Mouse (Mus musculus): Measurements from ENCODE around the gene Ptpru. TPM values are rescaled to one million over a fixed set of nuclear protein-coding genes. Genes with fewer than 3 reads are reported as not detected.

The Ptpru gene
- polyA plus RNA-seq, 1 experiment from 2014 or later: 2.6 TPM

- Histone ChIP-seq H3K4me2 (ENCODE audit: low read depth, low read length) (no peak overlapping the region), H3K9ac (replicated peaks) (no peak overlapping the region), H3K27me3 (ENCODE audit: insufficient read depth, low read length) (no peaks in the 10 kb centered on the region), H3K27ac (ENCODE audit: low read depth) (no peak overlapping the region), H3K4me1 (ENCODE audit: insufficient read depth) (peaks cover 2% of the 10 kb centered on the region; the same call in 1 of the 2 replicates), H3K36me3 (replicated peaks; ENCODE audit: insufficient read depth, low read length) (no peaks in the 10 kb centered on the region), H3K9me3 (ENCODE audit: low read length) (no peaks in the 10 kb centered on the region), H3K4me3 (ENCODE audit: low read depth, low read length) (no peak overlapping the region)
- peak; percentile 22 for DNase-seq
- WGBS (ENCODE audit: insufficient replicate concordance): 34% methylated on average over 8 of the region's 8 CpGs
- ATAC-seq: peak; percentile 51; the same call in 1 of the 2 replicates
- TF ChIP-seq EP300 (IDR thresholded peaks at IDR 0.05; ENCODE audit: low read depth): no peak
- no peak for TF ChIP-seq CTCF (IDR thresholded peaks at IDR 0.05; ENCODE audit: low read depth)
These were observed 115.8 kb downstream of the Ptpru start for GRCm38 (mm10) chr4:131722121-131722841.

DNA sequence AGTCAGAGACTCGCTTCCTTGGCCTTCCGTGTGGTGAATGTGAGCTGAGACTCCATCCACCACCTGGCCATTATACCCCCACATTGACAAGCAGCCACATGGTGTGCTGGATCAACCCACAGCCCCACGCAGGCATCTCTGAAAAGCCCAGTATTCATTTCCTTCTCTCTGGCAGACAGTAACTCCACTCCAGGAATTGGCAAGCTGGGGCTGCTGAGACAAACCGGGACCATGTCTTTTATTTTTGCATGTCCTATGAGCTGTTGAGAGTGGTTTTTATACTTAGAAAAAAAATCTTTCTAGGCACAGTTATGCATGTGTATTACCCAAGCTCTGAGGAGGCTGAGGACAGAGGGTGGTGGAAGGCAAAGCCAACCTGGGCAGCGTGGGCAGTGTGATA is 118.9 kb downstream of the Ptpru start:
- H3K4me3 ChIP-seq (ENCODE audit: low read depth, low read length): no peak overlapping the region
- peaks cover 2% of the 10 kb centered on the region; the same call in 1 of the 2 replicates for H3K4me1 ChIP-seq (ENCODE audit: insufficient read depth)
- ATAC-seq: no peak
- no peaks in the 10 kb centered on the region for H3K36me3 ChIP-seq (replicated peaks; ENCODE audit: insufficient read depth, low read length)
- DNase-seq: no peak
- 69% methylated on average over 5 of the region's 5 CpGs for WGBS (ENCODE audit: insufficient replicate concordance)
- TF ChIP-seq EP300 (IDR thresholded peaks at IDR 0.05; ENCODE audit: low read depth) (no peak), CTCF (IDR thresholded peaks at IDR 0.05; ENCODE audit: low read depth) (no peak)
- no peaks in the 10 kb centered on the region for H3K27me3 ChIP-seq (ENCODE audit: insufficient read depth, low read length)
- H3K4me2 ChIP-seq (ENCODE audit: low read depth, low read length): no peak overlapping the region
- H3K27ac ChIP-seq (ENCODE audit: low read depth): no peak overlapping the region
- H3K9me3 ChIP-seq (ENCODE audit: low read length): no peaks in the 10 kb centered on the region
- H3K9ac ChIP-seq (replicated peaks): no peak overlapping the region

Other genes with a start within 250 kb of the Ptpru start
- gene Mecr, start 5.2 kb upstream of the Ptpru start, polyA plus RNA-seq (2015; fragmentation: Nextera tagmentation; extraction: Ambion mirVana): 27.6 and 30.0 TPM in 2 replicates
- gene Srsf4, start 35.3 kb upstream of the Ptpru start, polyA plus RNA-seq (2015; fragmentation: Nextera tagmentation; extraction: Ambion mirVana): 35.0 and 37.5 TPM in 2 replicates
- gene Tmem200b, start 83.5 kb upstream of the Ptpru start, polyA plus RNA-seq (2015; fragmentation: Nextera tagmentation; extraction: Ambion mirVana): 0.18 and 0.31 TPM in 2 replicates
- gene Gm10300, start 236.4 kb upstream of the Ptpru start, polyA plus RNA-seq (2015; fragmentation: Nextera tagmentation; extraction: Ambion mirVana): 0.18 and 0.28 TPM in 2 replicates
- gene Epb41, start 237.0 kb upstream of the Ptpru start, polyA plus RNA-seq (2015; fragmentation: Nextera tagmentation; extraction: Ambion mirVana): 65.7 and 75.1 TPM in 2 replicates